Mouse (Mus musculus) bone marrow, adult 2 months (tissue): ENCODE data around the gene Tmem255a. TPM values are rescaled to one million over a fixed set of nuclear protein-coding genes. Genes with fewer than 3 reads are reported as not detected.

Experiments used
- H3K27ac ChIP-seq: fragments of 200-500 bp; 2 replicates; pipeline ENCODE4 v1.5.1; 2012; ENCODE audit warnings: low read depth, mild to moderate bottlenecking, control low read depth, inconsistent platforms, low read length; ENCODE audit not compliant: control insufficient read depth, poor library complexity, insufficient read depth
- H3K4me1 ChIP-seq: fragments of 200-500 bp; 2 replicates; pipeline ENCODE4 v1.6.1; 2011; ENCODE audit warnings: low read length; ENCODE audit not compliant: control insufficient read depth, insufficient read depth
- H3K4me3 ChIP-seq: fragments of 200-500 bp; replicated peaks from 2 replicates; pipeline ENCODE3; 2011; ENCODE audit warnings: mild to moderate bottlenecking, low read depth, low read length, control low read depth; ENCODE audit not compliant: control insufficient read depth
- CTCF ChIP-seq: fragments of 200-500 bp; IDR thresholded peaks from 2 replicates; pipeline ENCODE4 v1.5.1; 2011; ENCODE audit warnings: low read length, control low read depth; ENCODE audit not compliant: control insufficient read depth, insufficient read depth
- POLR2A ChIP-seq: fragments of 200-500 bp; IDR thresholded peaks from 2 replicates; pipeline ENCODE4 v1.6.1; 2011; ENCODE audit warnings: low read depth, mild to moderate bottlenecking, control low read depth, low read length, borderline replicate concordance; ENCODE audit not compliant: control insufficient read depth
- WGBS: fragments of 180-500 bp; shearing (Covaris S2); methylation state at CpG from one replicate; pipeline ENCODE4 v1.1.7; 2018; 5-methylcytosine and 5-hydroxymethylcytosine counted together
- polyA plus RNA-seq: library from polyadenylated mRNA; stranded (reverse); fragments of >200 nt; gene quantifications from 2 replicates; pipeline ENCODE4 v1.2.4, GENCODE M21; 2011; ENCODE audit warnings: low replicate concordance; ENCODE audit not compliant: missing spikeins, insufficient read depth, insufficient read length

Gene Tmem255a
- not detected in 2 replicates for polyA plus RNA-seq

- peak within 1 kb of the TSS; percentile 14 for H3K4me3 ChIP-seq
- no peak within 1 kb of the TSS for H3K27ac ChIP-seq
- no peak for TF ChIP-seq CTCF
- no peak for TF ChIP-seq POLR2A
- 17% methylated on average over 26 of the region's 27 CpGs for WGBS
- no peaks in the 10 kb centered on the region for H3K4me1 ChIP-seq
These were observed at the start of gene Tmem255a for GRCm38 (mm10) chrX:38251851-38252571. TSS of gene Tmem255a (minus strand) at chrX:38252439.

DNA sequence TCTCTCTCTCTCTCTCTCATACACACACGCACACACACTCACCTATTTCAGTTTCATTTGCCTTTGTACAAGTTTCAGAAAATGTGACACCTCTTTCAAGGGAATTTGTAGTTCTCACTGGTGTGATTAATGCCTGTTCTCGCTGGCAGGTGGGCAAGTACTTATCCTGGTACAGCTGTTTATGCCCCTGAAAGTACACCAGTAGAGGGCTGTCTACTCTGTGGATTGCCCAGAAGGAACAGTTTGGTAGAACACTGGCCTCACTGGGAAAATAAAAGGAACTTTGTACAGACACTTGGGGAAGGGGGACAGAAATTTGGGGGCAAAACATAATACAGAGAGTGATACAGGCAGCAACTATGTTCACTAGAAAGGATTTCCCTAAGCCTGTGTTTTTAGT, 7.4 kb upstream of the Tmem255a start:
- Histone ChIP-seq H3K27ac (no peak overlapping the region), H3K4me3 (no peak overlapping the region), H3K4me1 (no peaks in the 10 kb centered on the region)
- WGBS, result 39% methylated on average over 2 of the region's 2 CpGs
- TF ChIP-seq CTCF (no peak), POLR2A (no peak)

- Histone ChIP-seq H3K4me1 (no peaks in the 10 kb centered on the region), H3K4me3 (no peak overlapping the region), H3K27ac (no peak overlapping the region)
- TF ChIP-seq POLR2A (no peak), CTCF (no peak)
- WGBS, result 16% methylated on average over 18 of the region's 18 CpGs
These were observed 1.8 kb downstream of the Tmem255a start for GRCm38 (mm10) chrX:38250352-38250950.

DNA sequence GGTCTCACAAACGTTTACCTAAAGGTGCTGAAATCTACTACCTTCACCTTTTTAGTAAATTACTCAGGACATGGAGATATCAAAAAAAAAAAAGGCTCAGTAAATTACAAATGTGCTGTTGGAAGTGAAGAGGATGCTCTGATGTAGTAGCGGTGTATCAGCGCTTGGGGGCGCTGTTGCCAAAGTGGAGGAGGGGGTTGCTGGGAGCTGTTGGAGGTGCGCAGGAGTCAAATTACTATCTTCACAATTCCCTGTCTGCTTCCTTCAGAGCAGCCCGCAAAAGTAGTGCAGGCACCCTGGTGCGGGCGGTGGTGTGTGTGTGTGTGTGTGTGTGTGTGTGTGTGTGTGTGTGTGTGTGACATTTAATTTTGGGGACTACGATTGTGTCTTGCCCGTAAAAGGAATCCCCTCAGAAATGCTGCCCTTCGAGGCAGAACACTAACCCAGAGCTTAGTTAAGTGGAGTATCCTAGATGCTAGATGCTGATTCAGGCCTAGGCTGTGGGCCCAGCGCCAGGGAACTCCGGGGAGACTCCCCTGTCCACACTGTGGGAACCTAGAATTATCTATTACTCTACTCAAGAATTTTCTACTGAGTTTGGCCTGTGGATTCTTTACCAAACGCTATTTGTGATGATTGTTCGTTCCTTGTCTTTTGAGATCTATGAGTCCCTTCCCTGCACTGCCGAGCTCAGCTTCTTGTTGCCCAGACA, 2.4 kb downstream of the Tmem255a start:
- Histone ChIP-seq H3K4me1 (no peaks in the 10 kb centered on the region), H3K27ac (no peak overlapping the region), H3K4me3 (no peak overlapping the region)
- 22% methylated on average over 16 of the region's 16 CpGs for WGBS
- TF ChIP-seq CTCF (peak; percentile 43; the same call in 1 of the 2 replicates), POLR2A (no peak)

GRCm38 (mm10) chrX:38247601-38248000, 4.6 kb downstream of the Tmem255a start:
- 66% methylated on average over 5 of the region's 5 CpGs for WGBS
- Histone ChIP-seq H3K4me3 (no peak overlapping the region), H3K4me1 (no peaks in the 10 kb centered on the region), H3K27ac (no peak overlapping the region)
- no peak for TF ChIP-seq POLR2A

DNA sequence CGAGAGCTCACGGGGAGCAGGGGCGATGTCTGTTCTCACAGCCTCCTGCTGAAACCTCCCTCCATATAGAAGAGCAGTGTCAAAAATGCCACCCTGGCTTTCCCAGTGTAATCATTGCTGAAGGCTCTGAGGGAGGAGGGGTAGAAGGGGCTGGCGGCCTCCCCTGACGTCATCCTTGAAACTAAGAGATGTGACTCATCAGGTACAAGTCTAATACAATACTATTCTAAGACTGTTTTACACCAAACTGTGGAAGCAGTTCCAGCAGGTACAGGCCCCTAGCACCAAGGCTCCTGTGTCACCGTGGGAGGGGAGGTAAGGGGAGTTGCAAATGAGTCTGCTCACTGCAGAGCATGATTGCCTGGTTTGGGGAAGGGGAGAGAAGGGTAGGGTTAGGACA, 5.1 kb downstream of the Tmem255a start:
- no peak overlapping the region for H3K4me3 ChIP-seq
- 42% methylated on average over 6 of the region's 6 CpGs for WGBS
- H3K27ac ChIP-seq, result no peak overlapping the region
- TF ChIP-seq POLR2A, result no peak
- TF ChIP-seq CTCF, result no peak
- no peaks in the 10 kb centered on the region for H3K4me1 ChIP-seq

DNA sequence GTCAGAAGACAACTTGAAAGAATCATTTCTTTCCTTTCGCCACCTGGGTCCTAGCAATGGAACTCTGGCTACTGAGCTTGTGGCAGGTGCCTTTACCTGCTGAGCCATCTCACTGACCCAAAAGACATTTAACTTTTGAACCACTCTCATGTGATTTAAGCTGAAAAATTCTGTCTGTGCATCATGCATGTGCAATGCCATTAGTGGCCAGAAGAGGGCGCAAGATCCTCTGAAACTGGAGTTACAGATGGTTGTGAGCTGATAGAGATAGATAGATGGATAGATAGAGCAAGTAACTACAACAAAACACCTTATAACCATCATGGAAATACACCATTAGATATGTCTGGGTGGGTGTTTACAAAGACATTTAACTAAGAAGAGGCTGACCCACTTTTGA, 14.5 kb downstream of the Tmem255a start:
- Histone ChIP-seq H3K4me3 (no peak overlapping the region), H3K4me1 (no peaks in the 10 kb centered on the region), H3K27ac (no peak overlapping the region)
- 31% methylated on average over 2 of the region's 2 CpGs for WGBS
- no peak for TF ChIP-seq POLR2A
- no peak for TF ChIP-seq CTCF

GRCm38 (mm10) chrX:38229888-38230287, 22.4 kb downstream of the Tmem255a start:
- Histone ChIP-seq H3K4me3 (no peak overlapping the region), H3K27ac (no peak overlapping the region), H3K4me1 (no peaks in the 10 kb centered on the region)
- 74% methylated on average over 1 of the region's 1 CpGs for WGBS
- TF ChIP-seq POLR2A (no peak), CTCF (no peak)

DNA sequence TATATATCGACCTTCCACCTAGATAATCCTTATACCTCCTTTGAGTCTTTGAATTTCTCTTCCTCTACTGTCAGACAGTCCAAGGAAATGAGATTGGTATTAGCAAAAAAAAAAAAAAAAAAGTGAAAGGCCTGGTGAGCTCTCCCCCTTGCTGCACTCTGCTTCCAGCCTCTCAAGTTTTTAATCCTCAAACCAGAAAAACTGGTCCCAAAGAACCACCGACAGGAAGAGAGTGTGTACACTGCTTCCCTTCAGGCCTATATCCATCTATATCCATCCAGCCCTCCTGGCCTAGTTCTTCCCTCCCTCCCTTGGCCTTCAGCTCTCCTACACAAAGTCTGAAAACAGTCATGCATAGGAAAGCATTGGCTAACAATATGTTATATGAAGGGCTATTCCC, 29.5 kb downstream of the Tmem255a start:
- no peak overlapping the region for H3K4me3 ChIP-seq
- no peak for TF ChIP-seq CTCF
- no peak for TF ChIP-seq POLR2A
- no peak overlapping the region for H3K27ac ChIP-seq

More for the DNA sequence above, 29.5 kb downstream of the Tmem255a start:
- no peaks in the 10 kb centered on the region for H3K4me1 ChIP-seq
- 44% methylated on average over 2 of the region's 2 CpGs for WGBS
